Mouse (Mus musculus) ovary, postnatal 14 days (tissue): ENCODE data around the gene Olfr1173.

ENCODE experiments used
- DNase-seq: peaks from one replicate; pipeline ENCODE4 v3.0.0; 2022; ENCODE audit warnings: low spot score

Gene Olfr1173

GRCm38 (mm10) chr2:88279775-88280174 is at the start of gene Olfr1173:
Olfr1173 (minus strand) TSS chr2:88279875.
- DNase-seq, result no peak

- DNase-seq, result no peak
Observed at GRCm38 (mm10) chr2:88327115-88327514, 47.4 kb upstream of the Olfr1173 start, which contains the start of gene Olfr1175-ps. Olfr1175-ps (minus strand) TSS chr2:88327215.

GRCm38 (mm10) chr2:88315035-88315434 is 35.4 kb upstream of the Olfr1173 start, which contains the start of gene Olfr1174-ps:
Olfr1174-ps (minus strand) TSS chr2:88315135.
- no peak for DNase-seq

GRCm38 (mm10) chr2:88228234-88228633 is 51.4 kb downstream of the Olfr1173 start, which contains the start of gene Olfr1170:
Olfr1170 (minus strand) TSS chr2:88228334.
- no peak for DNase-seq
